Mouse (Mus musculus) liver, adult 2 months (tissue): ENCODE results near the gene Gm13306.
"Not testable (repeated sequence)": the region's sequence is repeated elsewhere in the genome, so short reads cannot be mapped to it uniquely, and the experiment has no call there.

Experiments used
- CTCF ChIP-seq: fragments of 200-500 bp; IDR thresholded peaks from 2 replicates; pipeline ENCODE4 v1.5.1; 2011; ENCODE audit warnings: low read depth, low read length, control low read depth
- POLR2A ChIP-seq: fragments of 200-500 bp; IDR thresholded peaks from 2 replicates; pipeline ENCODE4 v1.6.1; 2011; ENCODE audit warnings: low read length, control low read depth; ENCODE audit not compliant: insufficient read depth; ENCODE audit errors: extremely low read depth

- TF ChIP-seq CTCF, POLR2A: not testable (repeated sequence)
Observed at GRCm38 (mm10) chr4:42178243-42178642, 25.0 kb downstream of the Gm13306 start.
